ENCODE assay signal across 8 mouse cellular contexts in genomic region chr17:5841943-5842273, GRCm38 (mm10). TPM values are rescaled to one million over a fixed set of nuclear protein-coding genes. Genes with fewer than 3 reads are reported as not detected.
DNase-seq lines count a peak whose midpoint lies in the region; ATAC-seq and TF ChIP-seq lines count a peak whose summit lies in the region.

No protein-coding gene starts in this region.

- no peaks in the 10 kb centered on the region for H3K9me3 ChIP-seq in hindbrain, embryonic 16.5 days (ENCODE audit: control insufficient read depth, low read length)
- H3K9me3 ChIP-seq in midbrain, postnatal 0 days (ENCODE audit: low read length): no peaks in the 10 kb centered on the region

- peak overlapping the region; percentile 81 for H3K4me2 ChIP-seq in hindbrain, embryonic 16.5 days (ENCODE audit: low read length)
- peak overlapping the region; percentile 77 for H3K4me2 ChIP-seq in midbrain, postnatal 0 days (ENCODE audit: low read depth, low read length, poor library complexity, severe bottlenecking)

- peak overlapping the region; percentile 95 for H3K9ac ChIP-seq in hindbrain, embryonic 16.5 days (ENCODE audit: low read depth, low read length)
- peak overlapping the region; percentile 92 for H3K9ac ChIP-seq in midbrain, postnatal 0 days (replicated peaks; ENCODE audit: low read length, poor library complexity, severe bottlenecking)

- H3K4me3 ChIP-seq in layer of hippocampus, adult 2 months: peak overlapping the region; percentile 78
- H3K4me3 ChIP-seq in bone marrow macrophage, adult 2 months (ENCODE audit: insufficient read depth, low read length): peak overlapping the region; percentile 85
- H3K4me3 ChIP-seq in hindbrain, embryonic 16.5 days (ENCODE audit: low read length): peak overlapping the region; percentile 81
- H3K4me3 ChIP-seq in midbrain, postnatal 0 days (ENCODE audit: low read depth, low read length): peak overlapping the region; percentile 64

- DNase-seq in layer of hippocampus, adult 2 months (ENCODE audit: low spot score in 2 of 2): no peak
- DNase-seq in layer of hippocampus, adult 18-20 months (ENCODE audit: low spot score in 2 of 2): no peak
- no peak for DNase-seq in midbrain, postnatal 0 days (ENCODE audit: low spot score)
- no peak for DNase-seq in retina, postnatal 1 day
- DNase-seq in kidney, adult 8-10 months: no peak

- no peak for ATAC-seq in hindbrain, embryonic 16.5 days
- ATAC-seq in midbrain, postnatal 0 days (ENCODE audit: low FRiP score): no peak
- ATAC-seq in monocyte, adult 5-6 weeks (replicated peaks; ENCODE audit: insufficient number of reproducible peaks, low FRiP score, low TSS enrichment, poor library complexity, severe bottlenecking): no peak

- H3K36me3 ChIP-seq in hindbrain, embryonic 16.5 days (ENCODE audit: control insufficient read depth, insufficient read depth, low read length): no peaks in the 10 kb centered on the region
- no peaks in the 10 kb centered on the region for H3K36me3 ChIP-seq in midbrain, postnatal 0 days (ENCODE audit: insufficient read depth, low read length)

- no peak for TF ChIP-seq POLR2A in bone marrow macrophage, adult 2 months (IDR thresholded peaks at IDR 0.05; ENCODE audit: borderline replicate concordance, low read depth, low read length)

- H3K27me3 ChIP-seq in hindbrain, embryonic 16.5 days (replicated peaks; ENCODE audit: control insufficient read depth, insufficient read depth, low read length): no peaks in the 10 kb centered on the region
- no peaks in the 10 kb centered on the region for H3K27me3 ChIP-seq in midbrain, postnatal 0 days (ENCODE audit: insufficient read depth, low read length)

- peaks cover 29% of the 10 kb centered on the region for H3K4me1 ChIP-seq in bone marrow macrophage, adult 2 months (ENCODE audit: control insufficient read depth, insufficient read depth, low read length)
- peaks cover 5% of the 10 kb centered on the region for H3K4me1 ChIP-seq in hindbrain, embryonic 16.5 days (ENCODE audit: control insufficient read depth, insufficient read depth, low read depth, low read length)
- H3K4me1 ChIP-seq in midbrain, postnatal 0 days (ENCODE audit: insufficient read depth, low read length): 0 out of 2 replicates have a peak, but pooled peaks cover 4% of the 10 kb centered on the region

- no peak for TF ChIP-seq CTCF in layer of hippocampus, adult 2 months (conservative IDR thresholded peaks at IDR 0.05)
- no peak for TF ChIP-seq CTCF in bone marrow macrophage, adult 2 months (IDR thresholded peaks at IDR 0.05; ENCODE audit: low read depth, low read length)
- no peak for TF ChIP-seq CTCF in midbrain, postnatal 0 days (IDR thresholded peaks at IDR 0.05)

- under 1% methylated on average over 7 of the region's 7 CpGs for WGBS in hindbrain, embryonic 16.5 days
- WGBS in midbrain, postnatal 0 days: 3% methylated on average over 7 of the region's 7 CpGs

- peak overlapping the region; percentile 97 for H3K27ac ChIP-seq in layer of hippocampus, adult 2 months
- H3K27ac ChIP-seq in bone marrow macrophage, adult 2 months (ENCODE audit: insufficient read depth, low read depth, low read length): peak overlapping the region; percentile 90
- peak overlapping the region; percentile 96 for H3K27ac ChIP-seq in hindbrain, embryonic 16.5 days (ENCODE audit: low read depth, low read length)
- peak overlapping the region; percentile 91 for H3K27ac ChIP-seq in midbrain, postnatal 0 days (ENCODE audit: low read depth, low read length)

RNA-seq across cellular contexts. Expression of gene Snx9, which starts 0.8 kb away (rescaled TPM):
- 10 to 100 TPM; 15.6 to 16.1 TPM for total RNA-seq in layer of hippocampus, adult 2 months (2021)
- total RNA-seq in layer of hippocampus, adult 18-20 months (2021): 10 to 100 TPM; 15.2 to 15.3 TPM
- polyA plus RNA-seq in bone marrow macrophage, adult 2 months (2012; ENCODE audit: insufficient read depth, insufficient read length, missing spikeins): 77.6 and 78.7 TPM in 2 replicates
- polyA plus RNA-seq in hindbrain, embryonic 16.5 days (2015; fragmentation: Nextera tagmentation; extraction: Ambion mirVana): 6.1 and 7.6 TPM in 2 replicates
- total RNA-seq in midbrain, postnatal 0 days (2014; rRNA removed): 10.4 and 11.3 TPM in 2 replicates
- polyA plus RNA-seq in midbrain, postnatal 0 days (2015; fragmentation: Nextera tagmentation; extraction: Ambion mirVana): 4.8 and 5.3 TPM in 2 replicates
- total RNA-seq in monocyte, adult 5-6 weeks (2017): 15.8 to 19.0 TPM (median 18.0 TPM) in 3 replicates
